Mouse (Mus musculus) CH12.LX (cell line): ENCODE measurements around the gene Pkd1l3. TPM values are rescaled to one million over a fixed set of nuclear protein-coding genes. Genes with fewer than 3 reads are reported as not detected.

ENCODE experiments used
- DNase-seq: peaks from one replicate; pipeline ENCODE4 v3.0.0-alpha.2; 2013; ENCODE audit errors: extremely low read depth
- H3K27ac ChIP-seq: 2 replicates; pipeline ENCODE4 v1.5.1; 2012; ENCODE audit warnings: low read depth, mild to moderate bottlenecking, control low read depth, moderate library complexity; ENCODE audit not compliant: insufficient read depth
- H3K27me3 ChIP-seq: replicated peaks from 2 replicates; pipeline ENCODE3; 2012; ENCODE audit warnings: inconsistent platforms
- H3K36me3 ChIP-seq, 2 experiments: replicated peaks in 1 of 2; 2 replicates each; pipeline versions ENCODE3 to v1.6.1; 2012; ENCODE audit warnings: inconsistent platforms in 1 of 2, low read length in 1 of 2, mild to moderate bottlenecking in 1 of 2, mixed read lengths in 1 of 2, moderate library complexity in 1 of 2; ENCODE audit not compliant: control insufficient read depth in 1 of 2, insufficient read depth in 1 of 2
- H3K4me1 ChIP-seq, 2 experiments: 2 replicates each; pipeline ENCODE4 v1.6.1; 2012; ENCODE audit warnings: inconsistent platforms in 1 of 2, moderate library complexity in 1 of 2; ENCODE audit not compliant: insufficient read depth in 2 of 2, control insufficient read depth in 1 of 2
- H3K4me2 ChIP-seq: 2 replicates; pipeline ENCODE4 v1.6.1; 2012; ENCODE audit warnings: low read depth, mild to moderate bottlenecking, control low read depth; ENCODE audit not compliant: poor library complexity, insufficient read depth, severe bottlenecking
- H3K4me3 ChIP-seq, 3 experiments: fragments of 150-350 bp in 1 of 3; sonication (generic) in 1 of 3; replicated peaks in 1 of 3; 2 replicates each; pipeline versions ENCODE3 to v1.5.1; 2011 to 2012; ENCODE audit warnings: low read depth in 2 of 3, low read length in 2 of 3, mild to moderate bottlenecking in 2 of 3, moderate library complexity in 2 of 3, control low read depth in 1 of 3, improper control_type of control experiment in 1 of 3, inconsistent platforms in 1 of 3, mixed read lengths in 1 of 3; ENCODE audit not compliant: poor library complexity in 1 of 3
- H3K79me2 ChIP-seq: replicated peaks from 2 replicates; pipeline ENCODE4 v1.6.1; 2012; ENCODE audit warnings: mild to moderate bottlenecking, moderate library complexity; ENCODE audit not compliant: control insufficient read depth, poor library complexity, insufficient read depth, severe bottlenecking; ENCODE audit errors: extremely low read depth
- H3K9ac ChIP-seq: 2 replicates; pipeline ENCODE4 v1.6.1; 2012; ENCODE audit warnings: low read depth, mild to moderate bottlenecking, control low read depth, moderate library complexity; ENCODE audit not compliant: insufficient read depth
- H3K9me3 ChIP-seq: replicated peaks from 2 replicates; pipeline ENCODE3; 2012; ENCODE audit warnings: low read length, inconsistent platforms, mixed read lengths
- CHD1 ChIP-seq: IDR thresholded peaks from 2 replicates; pipeline ENCODE4 v1.6.1; 2012; ENCODE audit warnings: low read depth, low read length, improper control_type of control experiment, inconsistent platforms
- HCFC1 ChIP-seq: IDR thresholded peaks from 2 replicates; pipeline ENCODE4 v1.6.1; 2012; ENCODE audit warnings: low read depth, mild to moderate bottlenecking, inconsistent platforms, low read length, improper control_type of control experiment
- IRF4 ChIP-seq: IDR thresholded peaks from 2 replicates; pipeline ENCODE4 v1.6.1; 2014; ENCODE audit warnings: low read depth, mild to moderate bottlenecking, inconsistent platforms, low read length, improper control_type of control experiment
- JUN ChIP-seq: IDR thresholded peaks from 2 replicates; pipeline ENCODE4 v1.6.1; 2011; ENCODE audit warnings: low read depth, mild to moderate bottlenecking, low read length, improper control_type of control experiment, moderate library complexity; ENCODE audit not compliant: insufficient read depth
- JUND ChIP-seq: conservative IDR thresholded peaks from 2 replicates; pipeline ENCODE4 v1.6.1; 2011; ENCODE audit warnings: low read depth, low read length, improper control_type of control experiment
- KAT2A ChIP-seq: IDR thresholded peaks from 2 replicates; pipeline ENCODE4 v1.6.1; 2012; ENCODE audit warnings: low read length, improper control_type of control experiment, inconsistent platforms; ENCODE audit not compliant: insufficient replicate concordance
- MAX ChIP-seq: IDR thresholded peaks from 2 replicates; pipeline ENCODE4 v1.6.1; 2011; ENCODE audit warnings: low read length, improper control_type of control experiment
- MXI1 ChIP-seq: IDR thresholded peaks from 2 replicates; pipeline ENCODE4 v1.6.1; 2011; ENCODE audit warnings: mild to moderate bottlenecking, low read depth, low read length, improper control_type of control experiment
- MYC ChIP-seq: IDR thresholded peaks from 2 replicates; pipeline ENCODE4 v1.6.1; 2011; ENCODE audit warnings: low read depth, mild to moderate bottlenecking, improper control_type of control experiment, low read length
- NELFE ChIP-seq: IDR thresholded peaks from 2 replicates; pipeline ENCODE4 v1.6.1; 2011; ENCODE audit warnings: low read depth, low read length, improper control_type of control experiment
- POLR2A ChIP-seq: IDR thresholded peaks from 2 replicates; pipeline ENCODE4 v1.6.1; 2011; ENCODE audit warnings: low read depth, mild to moderate bottlenecking, improper control_type of control experiment, low read length
- POLR2AphosphoS2 ChIP-seq: IDR thresholded peaks from 2 replicates; pipeline ENCODE4 v1.6.1; 2011; ENCODE audit warnings: low read depth, low read length, improper control_type of control experiment
- RAD21 ChIP-seq: IDR thresholded peaks from 2 replicates; pipeline ENCODE4 v1.6.1; 2011; ENCODE audit warnings: low read depth, mild to moderate bottlenecking, low read length, improper control_type of control experiment, moderate library complexity
- RCOR1 ChIP-seq: conservative IDR thresholded peaks from 2 replicates; pipeline ENCODE4 v1.6.1; 2012; ENCODE audit warnings: low read depth, mild to moderate bottlenecking, inconsistent platforms, low read length, improper control_type of control experiment
- SIN3A ChIP-seq: IDR thresholded peaks from 2 replicates; pipeline ENCODE4 v1.6.1; 2012; ENCODE audit warnings: low read length, improper control_type of control experiment, inconsistent platforms
- TCF12 ChIP-seq: IDR thresholded peaks from 2 replicates; pipeline ENCODE4 v1.6.1; 2014; ENCODE audit warnings: low read depth, mild to moderate bottlenecking, inconsistent platforms, low read length, improper control_type of control experiment
- ZNF384 ChIP-seq: IDR thresholded peaks from 2 replicates; pipeline ENCODE4 v1.6.1; 2012; ENCODE audit warnings: low read depth, low read length, improper control_type of control experiment, inconsistent platforms
- dilution Hi-C: fragments of 300-500 bp; cut with MboI; formaldehyde crosslinking; loops from 2 replicates; pipeline ENCODE4 v1.14.3; 2020; ENCODE audit warnings: low sequenced_read_pairs; ENCODE audit not compliant: extremely low pct_unique_long_range_greater_than_20kb, extremely low pct_ligation_motif_present
- in situ Hi-C: fragments of 300-500 bp; cut with MboI; formaldehyde crosslinking; loops from 3 replicates; pipeline ENCODE4 v1.14.3; 2019; ENCODE audit warnings: low sequenced_read_pairs, low pct_ligation_motif_present, low pct_unique_long_range_greater_than_20kb, mixed read lengths
- polyA plus RNA-seq: library from polyadenylated mRNA; unstranded; fragments of >175 nt; gene quantifications from 2 replicates; pipeline ENCODE4 v1.2.1, GENCODE M21; 2012; ENCODE audit warnings: low read depth; ENCODE audit not compliant: insufficient read length
- total RNA-seq, 2 experiments: library from RNA; depleted of rRNA; stranded (reverse); fragments of 300-350 nt in 1 of 2; fragments of >200 nt in 1 of 2; gene quantifications; 2 replicates each; pipeline ENCODE4 v1.2.3; 2012 to 2014

The Pkd1l3 gene
- total and polyA plus RNA-seq, 3 experiments: 3.5 to 10.0 (median 6.0) TPM

GRCm38 (mm10) chr8:109608271-109609152 is 5.8 kb upstream of the Pkd1l3 start, which contains the start of gene Dhodh (continued):
- TF ChIP-seq IRF4: peak; percentile 66; the same call in 1 of the 2 replicates
- TF ChIP-seq MXI1: peak; percentile 76; the same call in 1 of the 2 replicates
- peak; percentile 76; the same call in 1 of the 2 replicates for TF ChIP-seq POLR2AphosphoS2
- peak; percentile 82; the same call in 1 of the 2 replicates for TF ChIP-seq KAT2A
- peak; percentile 51; the same call in 1 of the 2 replicates for TF ChIP-seq NELFE
- no peak for TF ChIP-seq JUND
- TF ChIP-seq ZNF384: peak; percentile 62
- TF ChIP-seq POLR2A: peak; percentile 93
- TF ChIP-seq MYC: no peak
- 0 out of 2 replicates have a peak, but pooled peaks have one; percentile 84 for TF ChIP-seq CHD1
- peak; percentile 78 for TF ChIP-seq SIN3A
- TF ChIP-seq RAD21: no peak
- peak; percentile 81; the same call in 1 of the 2 replicates for TF ChIP-seq MAX
- TF ChIP-seq, all 38 proteins: peak for 23

GRCm38 (mm10) chr8:109609153-109609502 is 5.2 kb upstream of the Pkd1l3 start:
- peaks cover 5 to 35% of the 10 kb centered on the region in 2 experiments; a peak in 3 of 4 replicates for H3K4me1 ChIP-seq
- peak overlapping the region; percentile 59 for H3K4me2 ChIP-seq
- H3K4me3 ChIP-seq: peak overlapping the region; percentile 17 to 75 (median 66)
- H3K36me3 ChIP-seq: peaks cover 10 to 27% of the 10 kb centered on the region in 2 experiments
- no peaks in the 10 kb centered on the region for H3K9me3 ChIP-seq
- dilution Hi-C loops: no loop called here
- H3K79me2 ChIP-seq: no peaks in the 10 kb centered on the region
- no peak for DNase-seq
- TF ChIP-seq RCOR1 (no peak), HCFC1 (no peak), TCF12 (no peak), IRF4 (no peak), JUN (no peak), RAD21 (no peak)
- TF ChIP-seq, all 38 proteins: peak for 0
- H3K9ac ChIP-seq: peak overlapping the region; percentile 93
- peak overlapping the region; percentile 45 for H3K27ac ChIP-seq
- no peaks in the 10 kb centered on the region for H3K27me3 ChIP-seq
- in situ Hi-C loops: no loop called here
